Mouse (Mus musculus): ENCODE results near the gene Peg10.

Peg10 gene

GRCm38 (mm10) chr6:4746696-4747439 is at the start of gene Peg10, which contains the start of gene Sgce:
Gene Peg10 (plus strand): TSS chr6:4747306.
Gene Sgce (minus strand): TSS chr6:4747207.
- DNase-seq: peak; percentile 87

GRCm38 (mm10) chr6:4701641-4702040 is 45.5 kb upstream of the Peg10 start:
- no peak for DNase-seq

- DNase-seq: no peak
Measured at GRCm38 (mm10) chr6:4703908-4704307, 43.2 kb upstream of the Peg10 start.

- DNase-seq: no peak
Measured at GRCm38 (mm10) chr6:4706415-4706814, 40.7 kb upstream of the Peg10 start.

- no peak for DNase-seq
Measured at GRCm38 (mm10) chr6:4708971-4709370, 38.1 kb upstream of the Peg10 start.

- DNase-seq: no peak
Measured at GRCm38 (mm10) chr6:4716171-4716570, 30.9 kb upstream of the Peg10 start.

- no peak for DNase-seq
Measured at GRCm38 (mm10) chr6:4717344-4717743, 29.8 kb upstream of the Peg10 start.

- no peak for DNase-seq
Measured at GRCm38 (mm10) chr6:4722142-4722541, 25.0 kb upstream of the Peg10 start.

- DNase-seq: no peak
Measured at GRCm38 (mm10) chr6:4722739-4723138, 24.4 kb upstream of the Peg10 start.

GRCm38 (mm10) chr6:4723998-4724757 is 22.9 kb upstream of the Peg10 start:
- DNase-seq: peak; percentile 26

- no peak for DNase-seq
Measured at GRCm38 (mm10) chr6:4728305-4728704, 18.8 kb upstream of the Peg10 start.

- DNase-seq: no peak
Measured at GRCm38 (mm10) chr6:4731675-4732074, 15.4 kb upstream of the Peg10 start.

GRCm38 (mm10) chr6:4733208-4733607 is 13.9 kb upstream of the Peg10 start:
- DNase-seq: no peak

- no peak for DNase-seq
Measured at GRCm38 (mm10) chr6:4736372-4736771, 10.7 kb upstream of the Peg10 start.

- DNase-seq: peak; percentile 58
Measured at GRCm38 (mm10) chr6:4738034-4738629, 9.0 kb upstream of the Peg10 start.

- no peak for DNase-seq
Measured at GRCm38 (mm10) chr6:4738717-4739116, 8.4 kb upstream of the Peg10 start.

- no peak for DNase-seq
Measured at GRCm38 (mm10) chr6:4739522-4740355, 7.4 kb upstream of the Peg10 start.

GRCm38 (mm10) chr6:4740511-4740910 is 6.6 kb upstream of the Peg10 start:
- DNase-seq: no peak

- peak; percentile 38 for DNase-seq
Measured at GRCm38 (mm10) chr6:4746036-4746695, 940 bp upstream of the Peg10 start.

- peak; percentile 83 for DNase-seq
Measured at GRCm38 (mm10) chr6:4747677-4748505, 785 bp downstream of the Peg10 start.

GRCm38 (mm10) chr6:4748506-4748961 is 1.4 kb downstream of the Peg10 start:
- peak; percentile 56 for DNase-seq
